Mouse (Mus musculus) right cerebral cortex, adult 18-20 months (tissue): ENCODE measurements around the gene Pou4f2.

Experiments
- DNase-seq: peaks from one replicate; pipeline ENCODE4 v3.0.0; 2022; ENCODE audit warnings: mixed read lengths

The Pou4f2 gene

GRCm38 (mm10) chr8:78390756-78391155, 45.7 kb downstream of the Pou4f2 start:
- DNase-seq, result no peak
